Mouse (Mus musculus): ENCODE results near the gene Cpne2. TPM values are rescaled to one million over a fixed set of nuclear protein-coding genes. Genes with fewer than 3 reads are reported as not detected.

Cpne2 gene
- polyA plus RNA-seq, 1 experiment from 2014 or later: 33.7 TPM

- 81% methylated on average over 6 of the region's 6 CpGs for WGBS
- no peak overlapping the region for H3K27ac ChIP-seq (ENCODE audit: low read depth, low read length)
- no peaks in the 10 kb centered on the region for H3K9me3 ChIP-seq (ENCODE audit: control insufficient read depth, low read length)
- peaks cover 31% of the 10 kb centered on the region; the same call in 1 of the 2 replicates for H3K36me3 ChIP-seq (ENCODE audit: control insufficient read depth, insufficient read depth, low read length)
- no peak overlapping the region for H3K4me3 ChIP-seq (ENCODE audit: low read depth, low read length)
- no peak overlapping the region for H3K4me2 ChIP-seq (ENCODE audit: low read depth, low read length)
- no peaks in the 10 kb centered on the region for H3K27me3 ChIP-seq (ENCODE audit: control insufficient read depth, insufficient read depth, low read length)
- no peaks in the 10 kb centered on the region for H3K4me1 ChIP-seq (ENCODE audit: control insufficient read depth, insufficient read depth, low read length)
- no peak for ATAC-seq (ENCODE audit: low read depth)
- H3K9ac ChIP-seq (replicated peaks; ENCODE audit: low read depth, low read length): no peak overlapping the region
Measured at GRCm38 (mm10) chr8:94582569-94582968, 49.8 kb downstream of the Cpne2 start.

GRCm38 (mm10) chr8:94584238-94584817 lies 51.5 kb downstream of the Cpne2 start:
- H3K4me2 ChIP-seq (ENCODE audit: low read depth, low read length): no peak overlapping the region
- peaks cover 29% of the 10 kb centered on the region; the same call in 1 of the 2 replicates for H3K36me3 ChIP-seq (ENCODE audit: control insufficient read depth, insufficient read depth, low read length)
- no peak overlapping the region for H3K27ac ChIP-seq (ENCODE audit: low read depth, low read length)
- no peaks in the 10 kb centered on the region for H3K9me3 ChIP-seq (ENCODE audit: control insufficient read depth, low read length)
- H3K4me1 ChIP-seq (ENCODE audit: control insufficient read depth, insufficient read depth, low read length): no peaks in the 10 kb centered on the region
- H3K27me3 ChIP-seq (ENCODE audit: control insufficient read depth, insufficient read depth, low read length): no peaks in the 10 kb centered on the region
- 40% methylated on average over 4 of the region's 4 CpGs for WGBS
- H3K4me3 ChIP-seq (ENCODE audit: low read depth, low read length): no peak overlapping the region
- H3K9ac ChIP-seq (replicated peaks; ENCODE audit: low read depth, low read length): no peak overlapping the region
- ATAC-seq (ENCODE audit: low read depth): peak; percentile 82

- 89% methylated on average over 4 of the region's 4 CpGs for WGBS
- H3K9ac ChIP-seq (replicated peaks; ENCODE audit: low read depth, low read length): no peak overlapping the region
- no peak for ATAC-seq (ENCODE audit: low read depth)
Measured at GRCm38 (mm10) chr8:94591691-94592090, 58.9 kb downstream of the Cpne2 start.

GRCm38 (mm10) chr8:94594211-94594610 lies 61.4 kb downstream of the Cpne2 start:
- no peaks in the 10 kb centered on the region for H3K9me3 ChIP-seq (ENCODE audit: control insufficient read depth, low read length)
- WGBS: 47% methylated on average over 1 of the region's 1 CpGs
- no peak overlapping the region for H3K4me3 ChIP-seq (ENCODE audit: low read depth, low read length)
- no peaks in the 10 kb centered on the region for H3K36me3 ChIP-seq (ENCODE audit: control insufficient read depth, insufficient read depth, low read length)
- no peaks in the 10 kb centered on the region for H3K4me1 ChIP-seq (ENCODE audit: control insufficient read depth, insufficient read depth, low read length)
- no peak overlapping the region for H3K4me2 ChIP-seq (ENCODE audit: low read depth, low read length)
- no peaks in the 10 kb centered on the region for H3K27me3 ChIP-seq (ENCODE audit: control insufficient read depth, insufficient read depth, low read length)
- no peak for ATAC-seq (ENCODE audit: low read depth)
- no peak overlapping the region for H3K9ac ChIP-seq (replicated peaks; ENCODE audit: low read depth, low read length)
- H3K27ac ChIP-seq (ENCODE audit: low read depth, low read length): no peak overlapping the region

More at GRCm38 (mm10) chr8:94591691-94592090, 58.9 kb downstream of the Cpne2 start:
- no peak overlapping the region for H3K4me3 ChIP-seq (ENCODE audit: low read depth, low read length)
- H3K9me3 ChIP-seq (ENCODE audit: control insufficient read depth, low read length): no peaks in the 10 kb centered on the region
- H3K27me3 ChIP-seq (ENCODE audit: control insufficient read depth, insufficient read depth, low read length): no peaks in the 10 kb centered on the region
- H3K4me2 ChIP-seq (ENCODE audit: low read depth, low read length): no peak overlapping the region
- H3K36me3 ChIP-seq (ENCODE audit: control insufficient read depth, insufficient read depth, low read length): peaks cover 13% of the 10 kb centered on the region; the same call in 1 of the 2 replicates
- H3K4me1 ChIP-seq (ENCODE audit: control insufficient read depth, insufficient read depth, low read length): no peaks in the 10 kb centered on the region
- H3K27ac ChIP-seq (ENCODE audit: low read depth, low read length): no peak overlapping the region

GRCm38 (mm10) chr8:94600478-94600877 lies 67.7 kb downstream of the Cpne2 start:
- H3K4me2 ChIP-seq (ENCODE audit: low read depth, low read length): peak overlapping the region; percentile 94
- H3K9me3 ChIP-seq (ENCODE audit: control insufficient read depth, low read length): no peaks in the 10 kb centered on the region
- peak overlapping the region; percentile 95 for H3K4me3 ChIP-seq (ENCODE audit: low read depth, low read length)
- WGBS: 17% methylated on average over 5 of the region's 5 CpGs
- H3K4me1 ChIP-seq (ENCODE audit: control insufficient read depth, insufficient read depth, low read length): peaks cover 21% of the 10 kb centered on the region
- no peaks in the 10 kb centered on the region for H3K36me3 ChIP-seq (ENCODE audit: control insufficient read depth, insufficient read depth, low read length)
- H3K27me3 ChIP-seq (ENCODE audit: control insufficient read depth, insufficient read depth, low read length): 0 out of 2 replicates have a peak, but pooled peaks cover 3% of the 10 kb centered on the region
- H3K9ac ChIP-seq (replicated peaks; ENCODE audit: low read depth, low read length): peak overlapping the region; percentile 81
- ATAC-seq (ENCODE audit: low read depth): no peak
- peak overlapping the region; percentile 86; the same call in 1 of the 2 replicates for H3K27ac ChIP-seq (ENCODE audit: low read depth, low read length)

- Histone ChIP-seq H3K4me2 (ENCODE audit: low read depth, low read length) (peak overlapping the region; percentile 94), H3K9ac (replicated peaks; ENCODE audit: low read depth, low read length) (peak overlapping the region; percentile 81), H3K4me3 (ENCODE audit: low read depth, low read length) (peak overlapping the region; percentile 95), H3K27ac (ENCODE audit: low read depth, low read length) (peak overlapping the region; percentile 86), H3K36me3 (ENCODE audit: control insufficient read depth, insufficient read depth, low read length) (no peaks in the 10 kb centered on the region), H3K4me1 (ENCODE audit: control insufficient read depth, insufficient read depth, low read length) (peaks cover 21% of the 10 kb centered on the region), H3K9me3 (ENCODE audit: control insufficient read depth, low read length) (no peaks in the 10 kb centered on the region), H3K27me3 (ENCODE audit: control insufficient read depth, insufficient read depth, low read length) (0 out of 2 replicates have a peak, but pooled peaks cover 3% of the 10 kb centered on the region)
- under 1% methylated on average over 51 of the region's 51 CpGs for WGBS
- ATAC-seq (ENCODE audit: low read depth): peak; percentile 22
Measured at GRCm38 (mm10) chr8:94601034-94601606, 68.3 kb downstream of the Cpne2 start.

- Histone ChIP-seq H3K27me3 (ENCODE audit: control insufficient read depth, insufficient read depth, low read length) (0 out of 2 replicates have a peak, but pooled peaks cover 3% of the 10 kb centered on the region), H3K27ac (ENCODE audit: low read depth, low read length) (peak within 1 kb of the TSS; percentile 88), H3K4me2 (ENCODE audit: low read depth, low read length) (peak within 1 kb of the TSS; percentile 98), H3K4me3 (ENCODE audit: low read depth, low read length) (peak within 1 kb of the TSS; percentile 95), H3K36me3 (ENCODE audit: control insufficient read depth, insufficient read depth, low read length) (no peaks in the 10 kb centered on the region), H3K9ac (replicated peaks; ENCODE audit: low read depth, low read length) (peak within 1 kb of the TSS; percentile 95), H3K4me1 (ENCODE audit: control insufficient read depth, insufficient read depth, low read length) (peaks cover 21% of the 10 kb centered on the region), H3K9me3 (ENCODE audit: control insufficient read depth, low read length) (no peaks in the 10 kb centered on the region)
- 1% methylated on average over 52 of the region's 55 CpGs for WGBS
- ATAC-seq (ENCODE audit: low read depth): peak; percentile 100
Measured at GRCm38 (mm10) chr8:94601607-94602385, 69.0 kb downstream of the Cpne2 start, which contains the start of the genes Rspry1 and Fam192a. TSS of gene Rspry1 (plus strand) at chr8:94601937. TSS of gene Fam192a (minus strand) at chr8:94601997.

- no peak for ATAC-seq (ENCODE audit: low read depth)
Measured at GRCm38 (mm10) chr8:94602471-94603131, 69.8 kb downstream of the Cpne2 start.

More at GRCm38 (mm10) chr8:94602471-94603131, 69.8 kb downstream of the Cpne2 start:
- Histone ChIP-seq H3K27ac (ENCODE audit: low read depth, low read length) (peak overlapping the region; percentile 88), H3K9ac (replicated peaks; ENCODE audit: low read depth, low read length) (peak overlapping the region; percentile 95), H3K27me3 (ENCODE audit: control insufficient read depth, insufficient read depth, low read length) (0 out of 2 replicates have a peak, but pooled peaks cover 3% of the 10 kb centered on the region), H3K4me1 (ENCODE audit: control insufficient read depth, insufficient read depth, low read length) (peaks cover 21% of the 10 kb centered on the region), H3K4me3 (ENCODE audit: low read depth, low read length) (peak overlapping the region; percentile 95), H3K9me3 (ENCODE audit: control insufficient read depth, low read length) (no peaks in the 10 kb centered on the region), H3K4me2 (ENCODE audit: low read depth, low read length) (peak overlapping the region; percentile 98), H3K36me3 (ENCODE audit: control insufficient read depth, insufficient read depth, low read length) (no peaks in the 10 kb centered on the region)
- under 1% methylated on average over 31 of the region's 31 CpGs for WGBS
